Mouse (Mus musculus): ENCODE data around the gene Ace2. TPM values are rescaled to one million over a fixed set of nuclear protein-coding genes. Genes with fewer than 3 reads are reported as not detected.

Gene Ace2
- total and polyA plus RNA-seq, 2 experiments from 2014 or later = 0.10 to 1.3 TPM

GRCm38 (mm10) chrX:164152703-164153102 lies 13.6 kb downstream of the Ace2 start:
- no peak for TF ChIP-seq CTCF (IDR thresholded peaks at IDR 0.05; ENCODE audit: low read depth)
- Histone ChIP-seq H3K27ac (no peak overlapping the region), H3K9ac (replicated peaks; ENCODE audit: low read length) (no peak overlapping the region), H3K4me1 (ENCODE audit: insufficient read depth, low read length) (no peaks in the 10 kb centered on the region), H3K36me3 (ENCODE audit: insufficient read depth, low read length) (no peaks in the 10 kb centered on the region), H3K4me3 (ENCODE audit: low read length) (no peak overlapping the region), H3K9me3 (ENCODE audit: low read length) (no peaks in the 10 kb centered on the region), H3K4me2 (ENCODE audit: low read depth, low read length) (no peak overlapping the region), H3K27me3 (ENCODE audit: insufficient read depth, low read length) (no peaks in the 10 kb centered on the region)
- no peak for DNase-seq (ENCODE audit: low spot score)
- 69% methylated on average over 2 of the region's 2 CpGs for WGBS
- ATAC-seq = no peak

- Histone ChIP-seq H3K4me3 (ENCODE audit: low read length) (no peak overlapping the region), H3K4me2 (ENCODE audit: low read depth, low read length) (no peak overlapping the region), H3K9me3 (ENCODE audit: low read length) (no peaks in the 10 kb centered on the region), H3K9ac (replicated peaks; ENCODE audit: low read length) (no peak overlapping the region), H3K4me1 (ENCODE audit: insufficient read depth, low read length) (no peaks in the 10 kb centered on the region), H3K27ac (no peak overlapping the region), H3K27me3 (ENCODE audit: insufficient read depth, low read length) (no peaks in the 10 kb centered on the region), H3K36me3 (ENCODE audit: insufficient read depth, low read length) (no peaks in the 10 kb centered on the region)
- ATAC-seq (no peak), DNase-seq (ENCODE audit: low spot score) (no peak)
- no peak for TF ChIP-seq CTCF (IDR thresholded peaks at IDR 0.05; ENCODE audit: low read depth)
Measured at GRCm38 (mm10) chrX:164153606-164154005, 14.5 kb downstream of the Ace2 start.

GRCm38 (mm10) chrX:164154594-164154993 lies 15.5 kb downstream of the Ace2 start:
- no peak overlapping the region for H3K4me3 ChIP-seq (ENCODE audit: low read length)
- WGBS = 85% methylated on average over 5 of the region's 5 CpGs

GRCm38 (mm10) chrX:164164681-164165080 lies 25.5 kb downstream of the Ace2 start:
- Histone ChIP-seq H3K27ac (no peak overlapping the region), H3K9ac (replicated peaks; ENCODE audit: low read length) (no peak overlapping the region), H3K4me2 (ENCODE audit: low read depth, low read length) (no peak overlapping the region), H3K4me3 (ENCODE audit: low read length) (no peak overlapping the region), H3K4me1 (ENCODE audit: insufficient read depth, low read length) (no peaks in the 10 kb centered on the region), H3K36me3 (ENCODE audit: insufficient read depth, low read length) (no peaks in the 10 kb centered on the region), H3K9me3 (ENCODE audit: low read length) (no peaks in the 10 kb centered on the region), H3K27me3 (ENCODE audit: insufficient read depth, low read length) (no peaks in the 10 kb centered on the region; the same call in 1 of the 2 replicates)
- ATAC-seq (no peak), DNase-seq (ENCODE audit: low spot score) (no peak)
- no peak for TF ChIP-seq CTCF (IDR thresholded peaks at IDR 0.05; ENCODE audit: low read depth)
- WGBS = 82% methylated on average over 1 of the region's 1 CpGs

More at GRCm38 (mm10) chrX:164154594-164154993, 15.5 kb downstream of the Ace2 start:
- Histone ChIP-seq H3K27ac (no peak overlapping the region), H3K4me1 (ENCODE audit: insufficient read depth, low read length) (no peaks in the 10 kb centered on the region), H3K27me3 (ENCODE audit: insufficient read depth, low read length) (no peaks in the 10 kb centered on the region), H3K4me2 (ENCODE audit: low read depth, low read length) (no peak overlapping the region), H3K9me3 (ENCODE audit: low read length) (no peaks in the 10 kb centered on the region), H3K9ac (replicated peaks; ENCODE audit: low read length) (no peak overlapping the region), H3K36me3 (ENCODE audit: insufficient read depth, low read length) (no peaks in the 10 kb centered on the region)
- DNase-seq (ENCODE audit: low spot score) (no peak), ATAC-seq (no peak)
- TF ChIP-seq CTCF (IDR thresholded peaks at IDR 0.05; ENCODE audit: low read depth) = no peak

- H3K27me3 ChIP-seq (ENCODE audit: insufficient read depth, low read length) = no peaks in the 10 kb centered on the region
- H3K4me1 ChIP-seq (ENCODE audit: insufficient read depth, low read length) = no peaks in the 10 kb centered on the region
- H3K9ac ChIP-seq (replicated peaks; ENCODE audit: low read length) = no peak overlapping the region
- no peak for TF ChIP-seq CTCF (IDR thresholded peaks at IDR 0.05; ENCODE audit: low read depth)
- no peak overlapping the region for H3K4me2 ChIP-seq (ENCODE audit: low read depth, low read length)
- H3K36me3 ChIP-seq (ENCODE audit: insufficient read depth, low read length) = no peaks in the 10 kb centered on the region
- 68% methylated on average over 2 of the region's 2 CpGs for WGBS
- H3K9me3 ChIP-seq (ENCODE audit: low read length) = no peaks in the 10 kb centered on the region
- ATAC-seq (no peak), DNase-seq (ENCODE audit: low spot score) (no peak)
- H3K27ac ChIP-seq = no peak overlapping the region
- no peak overlapping the region for H3K4me3 ChIP-seq (ENCODE audit: low read length)
Measured at GRCm38 (mm10) chrX:164171034-164171433, 31.9 kb downstream of the Ace2 start.

GRCm38 (mm10) chrX:164173880-164174279 lies 34.7 kb downstream of the Ace2 start:
- H3K4me3 ChIP-seq (ENCODE audit: low read length) = no peak overlapping the region
- 91% methylated on average over 4 of the region's 4 CpGs for WGBS
- H3K4me1 ChIP-seq (ENCODE audit: insufficient read depth, low read length) = no peaks in the 10 kb centered on the region
- DNase-seq (ENCODE audit: low spot score) (no peak), ATAC-seq (no peak)
- no peak for TF ChIP-seq CTCF (IDR thresholded peaks at IDR 0.05; ENCODE audit: low read depth)
- H3K9me3 ChIP-seq (ENCODE audit: low read length) = no peaks in the 10 kb centered on the region
- H3K27ac ChIP-seq = no peak overlapping the region
- no peaks in the 10 kb centered on the region for H3K36me3 ChIP-seq (ENCODE audit: insufficient read depth, low read length)
- H3K9ac ChIP-seq (replicated peaks; ENCODE audit: low read length) = no peak overlapping the region
- H3K4me2 ChIP-seq (ENCODE audit: low read depth, low read length) = no peak overlapping the region
- H3K27me3 ChIP-seq (ENCODE audit: insufficient read depth, low read length) = no peaks in the 10 kb centered on the region

- TF ChIP-seq CTCF (IDR thresholded peaks at IDR 0.05; ENCODE audit: low read depth) = no peak
- Histone ChIP-seq H3K36me3 (ENCODE audit: insufficient read depth, low read length) (no peaks in the 10 kb centered on the region), H3K9me3 (ENCODE audit: low read length) (no peaks in the 10 kb centered on the region), H3K27ac (no peak overlapping the region), H3K4me3 (ENCODE audit: low read length) (no peak overlapping the region), H3K9ac (replicated peaks; ENCODE audit: low read length) (no peak overlapping the region), H3K27me3 (ENCODE audit: insufficient read depth, low read length) (no peaks in the 10 kb centered on the region), H3K4me2 (ENCODE audit: low read depth, low read length) (no peak overlapping the region), H3K4me1 (ENCODE audit: insufficient read depth, low read length) (no peaks in the 10 kb centered on the region)
- ATAC-seq (no peak), DNase-seq (ENCODE audit: low spot score) (no peak)
- WGBS = 82% methylated on average over 1 of the region's 1 CpGs
Measured at GRCm38 (mm10) chrX:164175311-164175710, 36.2 kb downstream of the Ace2 start.
